Mouse (Mus musculus) heart, postnatal 0 days (tissue): ENCODE measurements at regions not wholly inside any gene's neighbourhood (a gene's known extent, or its start where the extent isn't known, plus 50 kb on each side); places are given as distances from the start of the nearest gene placed in this dataset.

ENCODE experiments used
- CTCF ChIP-seq: IDR thresholded peaks from 2 replicates; pipeline ENCODE4 v1.5.1; 2016; ENCODE audit warnings: antibody characterized with exemption, control low read depth, low read depth
- EP300 ChIP-seq: IDR thresholded peaks from 2 replicates; pipeline ENCODE4 v1.6.1; 2016; ENCODE audit warnings: antibody characterized with exemption, low read depth

DNA sequence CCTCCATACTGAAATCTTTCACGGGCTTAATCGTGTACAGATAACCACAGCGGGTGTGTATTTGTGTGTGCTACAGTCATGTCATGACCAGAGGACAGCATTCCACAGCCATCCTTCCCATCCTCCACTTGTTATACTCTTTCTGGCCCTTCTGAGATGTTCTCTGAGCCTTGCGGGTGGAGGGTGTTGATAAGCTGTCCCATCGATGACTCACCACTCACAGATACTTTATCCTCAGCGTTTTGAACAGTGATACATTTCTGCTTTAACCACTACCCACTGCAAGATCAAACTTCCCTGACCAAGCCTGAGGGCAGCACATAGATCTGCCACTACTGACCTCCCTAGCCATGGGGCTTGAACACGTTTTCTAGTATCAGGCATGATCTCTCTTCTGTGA lies 274.3 kb upstream of the Rtl1 start:
- TF ChIP-seq CTCF (no peak), EP300 (no peak)
